Mouse (Mus musculus): ENCODE measurements around the gene Mdh2.

Gene Mdh2

DNA sequence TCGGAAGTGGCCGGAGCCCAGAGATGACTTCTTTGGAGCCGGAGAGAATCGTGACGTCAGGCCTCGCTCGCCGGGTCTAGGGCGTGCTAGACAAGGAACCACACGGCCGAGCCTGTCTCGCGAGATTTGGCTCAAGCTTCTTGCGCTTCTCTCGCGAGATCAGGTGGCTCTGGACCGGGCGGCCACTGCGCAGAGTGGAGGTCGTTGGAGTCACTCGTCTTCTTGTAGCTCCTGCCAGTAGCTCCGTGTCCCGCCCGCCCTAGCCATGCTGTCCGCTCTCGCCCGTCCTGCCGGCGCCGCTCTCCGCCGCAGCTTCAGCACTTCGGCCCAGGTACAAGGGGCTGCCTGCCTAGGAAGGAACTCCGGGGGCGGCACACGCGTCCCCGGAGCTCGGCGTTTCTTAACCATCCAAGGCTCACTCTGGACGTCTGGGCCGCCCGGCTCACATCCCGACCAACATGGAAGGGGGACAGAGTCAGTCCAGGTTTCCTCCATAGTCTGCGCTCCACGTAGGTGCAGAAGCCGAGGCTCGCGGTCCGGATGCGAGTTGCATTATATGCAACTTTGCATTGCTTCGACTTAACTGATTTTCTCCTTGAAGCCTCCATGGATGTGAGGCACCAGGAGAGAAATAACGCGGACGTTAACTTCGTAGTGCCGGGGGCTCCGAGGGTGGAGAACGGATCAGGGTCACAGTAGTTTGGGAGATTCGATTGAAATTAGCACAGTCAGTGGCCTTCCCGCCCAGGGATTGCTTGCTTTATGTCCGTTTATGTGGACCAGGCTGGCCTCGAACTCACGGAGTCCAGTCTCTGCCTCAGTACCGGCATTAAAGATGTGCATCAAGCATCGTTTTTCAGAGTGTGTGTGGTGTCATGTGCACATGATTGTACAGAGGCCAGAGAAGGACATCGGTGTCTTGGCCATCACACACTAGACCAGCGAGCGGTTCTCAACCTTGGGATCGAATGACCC lies at the start of gene Mdh2:
Gene Mdh2, plus strand, starts transcription at position 10 of the 975 bp plus-strand sequence.
- DNase-seq, result peak; percentile 100

DNA sequence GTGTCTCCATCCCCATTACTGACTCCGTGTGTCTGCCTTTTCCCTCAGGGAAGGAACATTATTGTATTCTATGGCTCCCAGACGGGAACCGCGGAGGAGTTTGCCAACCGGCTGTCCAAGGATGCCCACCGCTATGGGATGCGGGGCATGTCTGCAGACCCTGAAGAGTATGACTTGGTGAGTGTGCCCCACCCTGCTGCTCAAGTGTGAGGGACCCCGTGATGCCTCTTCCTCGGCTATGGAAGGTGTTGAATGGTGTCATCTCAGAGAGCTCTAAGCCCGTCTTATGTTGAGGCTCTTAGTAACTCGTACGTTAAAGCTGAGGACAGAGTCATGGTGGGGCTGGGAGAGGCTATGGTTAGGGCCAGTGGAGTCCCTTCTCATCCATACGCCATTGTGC lies 48.9 kb upstream of the Mdh2 start:
- DNase-seq, result no peak

DNA sequence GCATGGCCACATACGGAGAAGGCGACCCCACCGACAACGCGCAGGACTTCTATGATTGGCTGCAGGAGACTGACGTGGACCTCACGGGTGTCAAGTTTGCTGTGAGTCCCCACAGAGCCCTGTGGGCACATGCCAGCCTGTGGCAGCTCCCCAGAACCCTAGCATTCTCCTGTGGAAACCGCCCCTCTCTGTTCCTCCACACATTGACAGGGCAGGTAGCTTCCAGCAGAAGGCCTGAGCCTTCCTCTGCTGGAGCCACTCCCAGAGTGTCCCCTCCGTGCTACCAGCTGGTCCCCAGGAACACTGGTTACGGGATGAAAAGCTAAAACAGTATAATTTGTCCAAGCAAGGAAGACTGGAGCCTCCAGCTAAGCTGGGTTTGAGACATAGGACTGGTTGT lies 48.0 kb upstream of the Mdh2 start:
- no peak for DNase-seq

DNA sequence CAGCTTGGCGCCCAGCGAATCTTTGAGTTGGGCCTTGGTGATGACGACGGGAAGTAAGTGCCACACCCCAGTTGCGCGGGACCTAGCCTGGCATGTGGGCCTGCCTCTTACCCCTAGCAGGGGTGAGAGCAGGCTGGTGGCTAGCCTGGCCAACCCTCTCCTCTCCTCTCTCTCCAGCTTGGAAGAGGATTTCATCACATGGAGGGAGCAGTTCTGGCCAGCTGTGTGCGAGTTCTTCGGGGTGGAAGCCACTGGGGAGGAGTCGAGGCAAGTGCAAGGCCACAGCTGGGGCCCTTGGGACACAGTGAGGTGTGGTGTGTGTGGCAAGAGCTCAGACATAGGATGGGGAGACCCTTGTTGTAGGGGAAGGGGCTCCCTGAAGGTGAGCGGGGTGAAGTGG lies 47.4 kb upstream of the Mdh2 start:
- no peak for DNase-seq

DNA sequence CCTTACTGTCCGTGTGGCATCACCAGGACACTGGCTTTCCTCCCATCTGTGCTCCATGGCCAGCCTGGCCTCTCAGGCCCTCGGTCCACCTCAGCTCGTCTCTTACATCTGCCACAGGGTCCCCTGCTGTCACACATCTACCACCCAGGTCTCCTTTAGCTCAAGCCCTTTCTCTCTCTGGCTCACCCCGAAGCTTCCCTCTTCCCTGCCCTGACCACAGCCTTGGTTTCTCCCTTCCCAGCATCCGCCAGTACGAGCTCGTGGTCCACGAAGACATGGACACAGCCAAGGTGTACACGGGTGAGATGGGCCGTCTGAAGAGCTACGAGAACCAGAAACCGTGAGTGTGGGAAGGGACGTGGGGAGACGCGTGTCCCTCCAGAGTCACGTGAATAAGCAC lies 47.0 kb upstream of the Mdh2 start:
- DNase-seq, result no peak

DNA sequence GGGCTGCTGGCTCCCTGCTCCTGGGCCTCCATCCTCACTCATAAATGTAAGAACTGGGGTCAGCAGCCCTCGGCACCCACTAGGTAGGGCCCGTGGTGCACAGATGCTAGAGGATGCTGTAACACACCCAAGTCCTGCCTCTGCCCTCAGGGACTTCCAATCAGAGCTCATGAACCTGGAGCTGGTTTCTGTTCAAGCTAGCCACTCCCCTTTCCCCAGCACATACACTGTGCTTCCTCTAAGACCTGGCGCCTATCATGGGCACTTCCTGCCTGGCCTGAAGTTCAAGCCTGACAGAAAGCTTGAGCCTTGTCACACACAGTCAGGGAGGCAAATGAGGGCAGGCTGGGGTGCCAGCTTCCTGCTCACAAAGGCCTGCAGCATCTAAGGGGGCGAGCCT lies 45.2 kb upstream of the Mdh2 start:
- no peak for DNase-seq

DNA sequence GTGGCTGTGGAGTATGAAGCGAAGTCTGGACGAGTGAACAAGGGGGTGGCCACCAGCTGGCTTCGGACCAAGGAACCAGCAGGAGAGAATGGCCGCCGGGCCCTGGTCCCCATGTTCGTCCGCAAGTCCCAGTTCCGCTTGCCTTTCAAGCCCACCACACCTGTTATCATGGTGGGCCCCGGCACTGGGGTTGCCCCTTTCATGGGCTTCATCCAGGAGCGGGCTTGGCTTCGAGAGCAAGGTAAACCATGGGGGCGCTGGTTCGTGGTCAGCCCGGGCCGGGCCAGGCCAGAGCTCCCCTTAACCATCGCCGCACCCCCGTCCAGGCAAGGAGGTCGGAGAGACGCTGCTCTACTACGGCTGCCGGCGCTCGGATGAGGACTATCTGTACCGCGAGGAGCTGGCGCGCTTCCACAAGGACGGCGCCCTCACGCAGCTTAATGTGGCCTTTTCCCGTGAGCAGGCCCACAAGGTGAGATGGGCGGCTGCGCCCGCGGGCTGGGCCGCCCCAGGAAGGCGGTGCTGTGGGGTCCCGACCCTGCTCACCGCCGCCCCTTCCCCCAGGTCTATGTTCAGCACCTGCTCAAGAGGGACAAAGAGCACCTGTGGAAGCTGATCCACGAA lies 44.1 kb upstream of the Mdh2 start:
- no peak for DNase-seq

DNA sequence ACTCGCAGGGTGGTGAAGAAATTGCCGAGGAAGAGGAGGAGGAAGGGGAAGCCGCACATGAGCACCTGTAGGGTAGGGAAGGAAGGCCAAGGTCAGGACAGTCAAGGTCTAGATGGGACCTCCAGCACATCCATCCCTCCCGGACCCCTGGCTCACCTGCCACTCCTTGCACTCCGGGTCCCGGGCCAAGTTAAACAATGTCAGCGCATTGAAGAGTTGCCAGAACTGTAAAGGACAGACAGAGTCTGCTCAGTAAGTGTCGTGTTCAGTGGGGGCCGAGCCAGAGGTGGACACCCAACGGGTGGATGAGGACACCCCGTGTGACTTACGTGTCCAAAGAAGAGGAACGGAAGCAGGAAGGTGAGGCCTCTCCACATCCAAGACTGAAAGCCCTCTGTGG lies 42.5 kb upstream of the Mdh2 start:
- no peak for DNase-seq

DNA sequence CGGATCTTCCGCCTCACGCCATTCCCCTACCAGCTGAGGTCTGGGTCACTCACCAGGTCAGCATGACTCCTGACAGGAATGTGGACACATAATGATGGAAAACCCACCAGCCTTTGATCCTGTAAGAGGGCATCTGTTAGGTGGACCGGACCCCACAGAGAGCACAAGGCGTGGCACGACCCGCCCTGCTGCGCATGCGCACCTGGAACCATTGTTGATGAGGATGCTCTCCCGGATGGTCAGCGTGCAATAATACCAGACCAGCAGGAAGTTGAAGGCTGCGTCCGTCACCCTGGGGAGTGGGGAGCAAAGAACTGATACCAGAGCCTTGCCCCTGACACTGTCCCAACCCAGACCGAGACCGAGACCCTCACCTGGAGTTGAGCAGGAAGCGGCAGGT lies 41.7 kb upstream of the Mdh2 start:
- DNase-seq, result no peak

DNA sequence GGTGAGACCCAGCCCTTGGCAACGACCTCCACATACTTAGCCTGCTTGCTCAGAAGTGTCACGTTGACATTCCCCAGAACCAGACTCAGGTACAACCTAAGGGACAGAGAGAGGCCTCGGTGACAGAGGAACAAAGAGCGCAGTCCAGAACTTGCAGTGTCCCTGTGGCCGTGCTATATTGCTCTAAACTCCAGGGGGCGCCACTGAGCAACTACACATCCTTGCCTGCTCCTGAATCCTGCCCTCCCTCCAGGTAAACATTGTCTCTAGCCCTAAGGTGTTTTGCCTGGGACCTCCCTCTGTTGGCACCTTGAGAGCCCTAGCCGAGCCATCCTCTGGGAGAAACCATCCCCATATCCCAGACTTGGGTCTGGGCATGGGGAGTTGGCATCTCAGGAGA lies 41.1 kb upstream of the Mdh2 start:
- no peak for DNase-seq

DNA sequence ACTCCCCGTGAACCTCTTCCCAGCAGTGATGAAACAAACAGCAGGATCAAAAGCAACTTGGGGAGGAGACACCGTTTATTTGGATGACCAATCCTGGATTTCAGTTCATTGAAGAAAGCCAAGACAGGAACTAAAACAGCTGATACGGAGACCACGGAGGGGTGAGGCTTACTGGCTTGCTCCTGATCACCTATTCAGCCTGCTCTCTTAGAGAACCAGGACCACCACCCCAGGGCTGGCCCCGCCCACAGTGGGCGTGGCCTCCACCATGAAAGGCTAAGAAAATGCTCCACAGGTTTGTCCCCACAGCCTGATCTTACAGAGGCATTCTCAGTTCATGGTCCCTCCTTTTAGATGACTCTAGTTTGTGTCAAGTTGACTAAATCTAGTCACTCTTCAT lies 40.0 kb upstream of the Mdh2 start:
- no peak for DNase-seq

DNA sequence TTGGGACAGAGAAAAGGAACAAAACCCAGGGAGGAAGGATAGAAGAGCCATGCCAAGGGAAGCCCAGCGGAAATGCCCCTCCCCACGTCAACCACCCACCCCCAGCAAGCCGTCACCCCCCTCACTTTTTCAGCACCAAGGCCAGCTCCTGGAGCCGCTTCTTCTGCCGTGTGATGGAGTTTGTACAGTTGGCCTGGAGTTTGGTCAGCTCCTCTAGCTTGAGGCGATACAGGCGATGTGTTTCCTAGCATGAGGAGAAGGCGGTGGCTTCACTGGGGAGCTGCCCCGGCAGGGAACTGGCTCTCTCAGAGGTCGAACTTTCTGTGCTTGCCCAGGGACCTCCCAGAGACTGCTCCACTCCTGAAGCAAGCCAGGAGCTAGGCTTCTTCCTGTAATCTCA lies 36.1 kb upstream of the Mdh2 start:
- DNase-seq, result no peak

DNA sequence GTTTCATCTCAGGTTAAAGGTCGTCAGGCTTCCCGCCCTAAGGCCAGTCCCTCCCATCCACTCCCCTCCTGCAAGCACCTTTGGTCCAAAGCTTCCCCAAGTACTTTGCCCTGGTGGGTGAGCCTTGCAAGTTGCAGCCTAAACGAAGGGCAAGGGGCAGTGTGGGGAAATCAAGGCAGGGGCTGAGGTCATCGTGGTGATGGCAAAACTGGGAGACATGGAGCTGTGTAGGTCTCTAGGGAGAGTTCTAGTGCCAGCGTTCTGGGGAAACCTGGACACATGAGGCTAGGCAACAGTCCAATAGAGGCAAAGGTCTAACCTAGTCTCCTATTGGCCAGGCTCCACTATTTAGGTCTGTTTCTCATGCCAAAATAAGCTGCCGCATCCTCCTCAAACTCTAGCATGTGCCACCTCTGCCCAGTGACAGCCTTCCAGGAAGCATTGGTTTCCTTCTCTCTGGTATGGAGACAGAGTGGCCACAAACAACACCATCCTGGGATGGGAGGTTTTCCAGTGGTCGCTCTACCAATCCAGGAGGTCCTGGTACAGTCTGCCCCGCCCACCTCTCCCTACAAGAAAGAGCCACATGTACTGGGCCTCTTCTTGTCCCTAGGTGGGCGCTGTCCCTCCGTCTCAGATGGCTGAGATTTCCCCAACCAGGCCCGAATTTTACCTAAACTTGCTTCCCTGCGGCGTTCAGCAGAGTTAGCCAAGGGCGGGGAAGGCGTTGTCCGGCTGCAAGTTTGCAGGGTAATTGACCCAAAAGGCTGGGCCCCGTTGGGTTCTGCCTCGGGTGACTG lies 35.1 kb upstream of the Mdh2 start:
- DNase-seq, result no peak

DNA sequence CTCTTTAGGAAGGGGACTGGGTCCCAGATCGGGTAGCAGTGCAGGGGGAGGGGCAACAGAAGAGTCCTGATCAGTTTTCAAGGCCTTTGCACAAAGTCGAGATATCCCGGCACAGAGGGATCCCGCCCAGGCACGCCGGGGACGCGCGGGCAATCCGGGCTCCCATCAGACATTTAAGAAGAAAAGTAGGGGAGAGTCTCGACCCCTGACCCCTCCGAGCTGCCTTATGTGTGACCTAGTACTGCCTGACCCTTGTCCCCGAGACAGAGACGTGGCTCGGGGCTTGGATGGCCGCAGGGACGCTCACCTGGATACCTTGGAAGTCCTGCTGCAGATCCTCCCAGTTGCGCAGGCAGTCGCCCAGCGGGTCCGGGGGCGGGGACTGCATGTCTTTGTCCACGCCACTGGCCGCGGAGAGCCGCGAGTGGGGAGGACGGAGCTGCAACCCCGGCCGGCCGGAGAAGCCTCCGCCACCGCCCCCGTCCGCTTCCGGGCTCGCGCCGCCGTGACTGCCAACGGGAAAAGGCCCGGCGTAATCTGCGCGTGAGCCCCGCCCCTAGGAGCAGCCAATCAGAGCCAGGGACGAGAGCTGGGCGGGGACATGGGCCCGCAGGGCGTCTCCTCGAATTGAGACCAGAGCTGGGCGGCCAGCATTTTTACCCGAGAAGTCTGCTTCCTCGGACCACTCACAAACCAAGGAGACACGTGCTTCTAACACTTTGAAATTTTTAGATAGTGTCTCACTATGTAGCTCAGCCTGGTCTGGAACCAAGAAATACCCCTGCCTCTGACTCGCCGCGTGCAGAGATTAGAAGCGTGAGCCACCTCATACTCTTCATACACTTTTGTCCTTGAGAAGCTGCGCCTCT lies 34.3 kb upstream of the Mdh2 start, which contains the start of gene Tmem120a:
Gene Tmem120a, minus strand, starts transcription at position 708 of the 869 bp plus-strand sequence.
- DNase-seq, result peak; percentile 93

DNA sequence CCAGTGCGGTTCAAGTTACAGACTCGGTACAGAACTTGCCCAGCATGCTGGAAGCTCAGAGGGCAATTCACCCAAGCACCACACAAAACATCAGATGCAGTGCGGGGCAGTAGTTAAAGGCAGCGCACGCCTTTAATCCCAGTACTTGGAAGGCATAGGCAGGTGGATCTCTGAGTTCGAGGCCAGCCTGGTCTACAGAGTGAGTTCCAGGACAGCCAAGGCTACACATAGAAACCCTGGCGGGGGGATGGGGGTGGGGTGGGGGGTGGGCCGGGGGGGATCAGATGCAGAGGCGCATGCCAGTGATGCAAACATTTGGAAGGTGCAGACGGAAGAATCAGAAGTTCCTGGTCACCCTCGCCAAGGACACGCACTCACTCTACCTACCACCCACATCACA lies 33.5 kb upstream of the Mdh2 start:
- no peak for DNase-seq

DNA sequence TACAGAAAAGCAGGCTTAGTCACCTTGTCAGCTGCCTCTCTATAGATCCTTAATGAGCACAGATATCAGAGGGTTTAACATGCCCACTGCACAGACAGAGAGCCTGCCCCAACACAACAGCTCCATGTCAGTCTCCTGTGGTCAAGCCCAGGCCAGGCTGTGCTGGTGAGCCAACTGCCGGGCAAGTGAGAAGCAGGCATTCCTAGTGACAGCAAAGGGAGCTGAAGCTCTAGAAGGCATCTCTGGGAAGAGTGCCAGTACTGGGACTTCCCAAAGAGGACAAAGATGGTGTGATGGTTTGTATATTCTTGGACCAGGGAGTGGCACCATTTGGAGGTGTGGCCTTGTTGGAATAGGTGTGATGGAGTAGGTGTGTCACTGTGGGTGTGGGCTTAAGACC lies 27.2 kb upstream of the Mdh2 start:
- DNase-seq, result no peak

DNA sequence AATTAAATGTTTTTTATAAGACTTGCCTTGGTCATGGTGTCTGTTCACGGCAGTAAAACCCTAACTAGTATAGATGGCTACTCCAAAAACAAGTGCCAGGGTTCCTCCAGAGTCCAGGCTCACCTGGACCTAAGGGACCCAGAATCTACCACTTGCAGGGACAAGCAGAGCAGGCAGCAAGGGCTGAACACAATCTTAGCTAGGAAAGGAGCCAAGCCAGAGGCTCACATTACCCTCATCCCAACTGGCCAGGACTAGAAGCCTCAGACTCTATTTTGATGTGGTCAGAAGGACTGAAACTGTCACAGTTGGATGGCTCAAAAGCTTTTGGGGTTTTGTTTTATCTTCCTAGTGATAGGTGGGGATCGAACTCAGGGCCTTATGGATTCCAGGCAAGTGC lies 26.7 kb upstream of the Mdh2 start:
- no peak for DNase-seq

DNA sequence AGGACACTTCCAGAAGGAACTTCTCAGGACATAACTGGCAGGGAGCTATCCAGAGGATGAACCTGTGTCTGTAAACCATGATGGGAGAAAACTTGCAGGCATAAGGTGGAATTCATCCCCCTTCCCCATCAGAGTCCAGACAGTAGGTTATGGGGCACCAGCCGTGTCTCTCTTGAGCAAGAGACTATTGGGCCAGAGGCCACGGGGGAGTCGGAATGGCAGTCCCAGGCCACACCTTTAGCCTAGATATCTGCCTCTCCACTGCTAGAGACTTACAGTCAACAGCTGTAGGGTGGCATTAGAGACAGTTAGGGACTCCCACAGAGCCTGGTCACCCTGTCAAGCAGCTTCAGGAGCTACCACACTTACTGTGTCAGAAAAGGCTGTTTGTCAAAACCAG lies 16.4 kb upstream of the Mdh2 start:
- no peak for DNase-seq

DNA sequence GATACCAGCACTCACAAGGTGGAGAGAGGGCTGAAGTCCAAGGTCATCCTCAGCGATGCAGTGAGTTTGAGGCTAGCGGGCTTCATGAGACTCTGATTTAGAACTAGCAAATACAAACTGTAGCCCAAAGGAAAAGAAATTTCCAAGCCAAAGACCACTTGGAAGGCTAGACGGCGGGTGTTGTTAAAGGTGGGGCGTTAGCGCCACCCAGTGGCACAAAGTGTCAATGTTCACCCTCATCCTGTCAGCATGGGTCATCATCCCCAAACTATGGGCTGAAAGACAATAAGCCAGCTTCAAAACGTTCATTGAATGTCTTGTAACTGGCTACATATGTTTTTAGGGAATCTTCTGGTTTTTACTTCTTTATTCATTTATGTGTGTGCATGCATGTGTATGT lies 14.8 kb upstream of the Mdh2 start:
- peak; percentile 74 for DNase-seq

DNA sequence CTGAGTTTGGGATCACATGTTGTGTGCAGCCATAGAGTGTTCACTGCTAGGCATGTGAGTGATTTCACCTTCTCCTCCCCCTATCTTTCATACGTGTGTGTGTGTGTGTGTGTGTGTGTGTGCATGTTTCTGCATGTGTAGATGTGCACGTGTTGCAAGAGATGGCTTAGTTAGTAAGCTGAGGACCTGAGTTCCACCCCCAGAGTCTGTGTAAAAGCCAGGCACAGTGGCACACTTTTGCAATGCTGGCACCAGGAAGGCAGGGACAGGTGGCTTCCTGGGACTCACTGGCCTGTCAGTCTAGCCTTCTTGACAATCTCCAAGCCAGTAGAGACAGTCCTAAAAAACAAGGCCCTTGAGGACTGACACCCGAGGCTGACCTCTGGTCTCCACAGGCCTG lies 13.3 kb upstream of the Mdh2 start:
- no peak for DNase-seq

DNA sequence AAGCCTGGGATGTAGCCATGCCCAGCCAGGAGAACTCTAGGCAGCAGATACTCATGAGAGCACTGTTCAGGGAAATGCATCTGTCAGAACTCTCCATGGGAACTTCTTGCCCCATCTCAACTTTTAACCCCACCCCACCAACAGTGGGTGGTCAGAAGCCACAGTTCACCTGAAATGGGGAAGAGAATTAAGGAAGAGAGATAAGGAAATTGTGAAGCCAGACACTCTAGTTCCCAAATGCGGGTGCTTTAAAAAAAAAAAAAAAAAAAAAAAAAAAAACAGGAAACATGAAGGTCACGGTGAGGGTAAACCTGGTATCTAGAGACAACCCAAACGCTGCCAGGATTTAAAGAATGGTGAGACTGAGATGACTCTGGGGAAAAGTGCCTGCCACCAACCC lies 5.8 kb upstream of the Mdh2 start:
- DNase-seq, result no peak

DNA sequence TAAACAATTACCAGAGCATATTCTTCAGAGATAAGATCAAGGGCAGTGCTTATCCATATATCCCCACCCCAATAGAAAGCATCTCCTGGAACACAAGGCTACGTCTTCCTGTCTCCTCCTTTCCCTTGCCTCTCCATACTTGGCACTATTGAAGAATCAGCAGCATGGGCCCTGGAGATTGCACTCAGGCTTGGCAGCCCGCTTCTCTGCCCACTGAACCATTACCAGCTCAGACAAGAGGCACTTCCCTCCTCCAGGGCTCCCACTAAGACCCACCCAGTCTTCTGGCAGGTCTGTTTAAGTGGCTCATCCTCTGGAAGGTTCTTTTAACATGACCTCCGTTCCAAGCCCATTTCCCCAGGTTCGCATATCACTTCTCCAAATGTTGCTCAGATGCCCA lies 1.7 kb upstream of the Mdh2 start:
- DNase-seq, result no peak

Data from right cerebral cortex, postnatal 14 days (tissue).